Mouse (Mus musculus): ENCODE results near the gene Chd2.

The Chd2 gene

GRCm38 (mm10) chr7:73435685-73436084 lies 105.9 kb downstream of the Chd2 start:
- DNase-seq, result peak in 1 of 2 experiments; percentile 41

DNA sequence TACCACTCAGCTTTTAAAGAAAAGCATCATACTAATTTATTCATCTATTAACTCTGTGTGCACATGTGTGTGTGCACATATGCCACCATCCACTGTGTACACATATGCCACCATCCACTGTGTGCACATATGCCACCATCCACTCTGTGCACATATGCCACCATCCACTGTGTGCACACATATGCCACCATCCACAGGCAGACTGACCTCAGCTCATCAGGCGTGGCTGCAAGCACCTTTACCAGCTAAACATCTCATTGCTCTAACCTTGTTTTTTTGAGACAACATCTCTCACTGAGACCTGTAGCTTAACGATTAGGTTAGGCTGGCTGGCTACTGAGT lies 107.3 kb downstream of the Chd2 start:
- no peak for DNase-seq

DNA sequence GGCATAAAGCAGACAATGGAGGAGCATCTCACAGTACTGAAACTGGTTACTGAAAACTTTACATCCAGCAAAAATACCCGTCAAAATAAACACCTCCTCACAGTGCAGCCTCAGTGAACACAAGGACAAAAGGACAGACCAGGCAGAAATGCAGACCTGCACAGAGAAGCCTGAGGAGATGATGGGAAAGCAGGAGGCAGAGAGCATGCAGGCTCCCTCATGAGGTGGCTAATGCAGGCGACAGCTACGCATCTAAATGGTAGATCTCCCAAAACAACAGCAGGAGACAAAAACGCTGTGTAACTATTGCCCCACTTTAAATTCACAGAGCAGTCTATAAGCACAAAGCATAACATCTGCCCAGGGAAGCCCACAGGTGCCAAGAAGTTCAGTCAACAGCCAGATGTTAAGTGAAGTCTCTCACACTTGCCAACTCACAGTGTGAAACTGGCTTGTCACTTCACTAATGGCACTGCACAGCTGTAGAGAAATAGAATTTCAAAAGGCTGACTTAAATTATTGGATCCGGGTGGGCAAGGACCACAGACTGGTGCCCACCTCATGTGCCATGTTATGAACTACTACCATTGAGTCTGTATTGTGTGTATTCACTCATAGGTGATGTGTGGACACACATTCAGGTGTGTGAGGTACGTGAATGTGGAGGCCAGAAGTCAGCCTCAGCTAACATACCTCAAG lies 107.8 kb downstream of the Chd2 start:
- no peak for DNase-seq

- DNase-seq, result no peak
Observed at GRCm38 (mm10) chr7:73428525-73428924, 113.1 kb downstream of the Chd2 start.

DNA sequence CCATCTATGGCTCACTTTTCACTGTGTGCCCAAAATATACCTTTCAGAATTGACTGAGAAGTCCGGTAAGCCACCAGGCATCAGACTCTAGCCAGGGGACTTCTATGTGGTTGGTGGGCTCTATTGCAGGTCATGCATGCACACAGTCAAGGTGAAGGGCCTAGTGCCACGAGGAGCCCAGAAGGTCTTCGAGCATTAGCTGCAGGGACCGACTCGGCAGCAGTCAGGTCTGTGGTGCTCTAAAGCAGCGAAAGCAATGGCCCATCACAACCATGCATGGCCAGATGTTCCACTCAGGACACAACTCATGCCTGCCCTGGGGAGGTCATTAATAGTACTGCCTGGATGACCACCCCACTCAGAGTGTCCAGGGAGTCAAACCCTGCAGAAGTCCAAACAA lies 113.8 kb downstream of the Chd2 start:
- DNase-seq, result no peak

GRCm38 (mm10) chr7:73426752-73427386 lies 114.8 kb downstream of the Chd2 start:
- DNase-seq, result no peak

GRCm38 (mm10) chr7:73426235-73426634 lies 115.4 kb downstream of the Chd2 start:
- DNase-seq, result peak in 1 of 2 experiments; percentile 18

GRCm38 (mm10) chr7:73425451-73425850 lies 116.2 kb downstream of the Chd2 start:
- peak in 1 of 2 experiments; percentile 27 for DNase-seq

DNA sequence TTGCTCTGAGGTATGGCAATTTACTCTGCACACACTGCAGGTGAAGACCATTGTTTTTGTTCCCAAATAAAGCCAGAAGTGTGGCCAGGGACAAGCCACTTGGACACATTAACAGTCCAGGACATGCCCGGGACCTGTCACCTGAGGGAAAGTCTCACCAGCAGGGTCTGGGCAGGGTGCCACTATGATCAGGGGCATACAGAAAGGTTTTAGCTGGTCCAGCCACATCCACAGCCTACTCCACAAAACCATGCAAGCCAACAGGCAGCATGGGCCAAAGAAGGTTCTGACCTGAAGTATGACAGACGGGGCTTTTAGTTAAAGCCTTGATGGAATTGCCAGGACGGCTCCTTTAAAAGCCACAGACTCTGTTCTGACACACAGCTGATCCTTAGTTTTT lies 116.9 kb downstream of the Chd2 start:
- peak; percentile 46 to 47 for DNase-seq

- DNase-seq, result peak in 1 of 2 experiments; percentile 31
Observed at GRCm38 (mm10) chr7:73424243-73424642, 117.4 kb downstream of the Chd2 start.

GRCm38 (mm10) chr7:73423236-73423635 lies 118.4 kb downstream of the Chd2 start:
- DNase-seq, result peak; percentile 35 to 55

DNA sequence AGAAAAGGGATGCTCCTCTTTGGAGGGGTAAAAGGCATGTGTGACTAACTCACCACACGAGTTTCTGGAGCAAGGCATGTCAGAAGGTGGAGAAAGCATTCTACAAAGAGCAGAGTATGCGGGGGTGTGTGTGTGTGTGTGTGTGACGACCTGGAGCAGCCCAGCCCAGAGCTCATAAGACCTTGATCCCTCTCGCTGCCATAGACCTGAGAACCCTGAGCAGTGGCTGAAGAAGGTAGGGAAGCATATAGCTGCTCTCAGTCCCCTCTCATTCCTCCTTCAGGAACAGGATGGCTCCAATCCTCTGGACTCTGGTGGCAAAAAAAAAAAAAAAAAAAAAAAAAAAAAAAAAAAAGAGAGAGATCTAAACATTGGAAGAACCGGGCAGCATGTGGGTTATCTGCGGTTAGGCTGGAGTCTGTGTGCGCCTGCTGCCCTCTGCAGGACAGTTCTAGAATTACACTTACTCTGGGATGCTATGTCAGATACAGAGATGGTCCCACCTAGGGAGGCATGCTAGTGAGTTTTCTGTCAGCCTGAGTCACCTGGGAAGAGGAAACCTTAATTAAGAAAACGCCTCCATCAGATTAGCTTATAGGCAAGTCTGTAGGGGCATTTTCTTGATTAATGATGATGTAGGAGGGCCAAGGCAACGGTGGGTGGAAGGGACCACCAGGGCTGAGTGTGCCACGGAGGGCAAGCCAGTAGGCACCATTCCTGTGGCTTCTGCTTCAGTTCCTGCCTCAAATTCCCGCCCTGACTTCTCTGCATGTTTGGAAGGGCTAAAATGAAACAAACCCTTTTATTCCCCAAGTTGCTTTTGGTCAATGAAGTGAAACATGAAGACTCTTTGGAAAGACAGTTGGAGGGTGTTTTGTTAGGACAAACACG lies 119.2 kb downstream of the Chd2 start:
- peak; percentile 74 to 85 for DNase-seq

DNA sequence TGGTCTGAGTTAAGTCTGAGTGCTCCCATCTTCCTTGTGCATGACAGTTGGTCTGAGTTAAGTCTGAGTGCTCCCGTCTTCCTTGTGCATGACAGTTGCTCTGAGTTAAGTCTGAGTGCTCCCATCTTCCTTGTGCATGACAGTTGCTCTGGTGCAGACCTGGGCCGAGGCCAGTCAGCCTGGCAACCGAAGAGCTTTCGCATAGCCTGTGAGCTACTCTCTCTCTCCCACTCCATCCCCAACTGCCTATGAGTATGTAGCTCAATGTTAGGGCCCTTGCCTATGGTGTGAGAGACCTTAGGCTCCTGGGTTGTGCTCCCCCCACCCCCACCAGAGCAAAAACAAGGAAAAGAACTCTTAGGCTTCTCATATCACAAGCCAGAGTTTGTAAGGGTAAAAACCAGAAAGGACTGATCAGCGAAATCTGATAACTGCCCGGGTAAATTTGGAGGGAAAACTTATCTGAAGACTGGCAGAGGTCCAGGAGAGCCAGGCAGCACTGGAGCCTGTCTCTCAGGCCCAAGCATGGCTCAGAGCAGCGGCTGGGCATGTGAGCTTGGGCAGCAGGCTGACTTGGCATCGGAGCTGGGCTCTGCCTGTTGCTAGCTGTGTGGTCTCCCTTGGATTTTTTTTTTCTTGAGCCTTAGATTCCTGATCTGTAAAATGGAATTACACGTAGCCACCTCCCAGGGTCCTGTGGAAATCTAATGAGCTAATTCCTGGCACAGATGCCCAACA lies 120.2 kb downstream of the Chd2 start:
- peak in 1 of 2 experiments; percentile 30 for DNase-seq

- DNase-seq, result peak in 1 of 2 experiments; percentile 17
Observed at GRCm38 (mm10) chr7:73420827-73421226, 120.8 kb downstream of the Chd2 start.

DNA sequence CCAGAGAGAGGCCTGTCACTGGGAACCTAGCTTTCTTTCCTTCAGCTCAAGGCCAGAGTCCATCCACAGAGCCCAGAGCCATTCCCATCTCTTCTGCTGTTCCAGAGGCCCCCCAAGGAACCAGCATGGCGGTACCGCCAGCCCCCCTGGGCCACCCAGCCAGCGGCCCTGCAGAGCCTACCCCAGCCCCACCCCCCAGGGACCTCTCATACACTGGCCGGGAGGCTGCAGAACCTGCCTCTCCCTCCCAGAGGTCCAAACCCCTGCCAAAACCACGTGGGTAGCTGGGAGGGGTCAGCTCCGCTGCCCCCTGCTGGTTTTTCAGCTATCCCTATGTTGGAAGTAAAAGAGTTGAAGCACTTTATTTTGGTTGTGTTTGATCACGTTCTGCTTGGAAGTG lies 122.3 kb downstream of the Chd2 start:
- DNase-seq, result peak in 1 of 2 experiments; percentile 38

GRCm38 (mm10) chr7:73414192-73414591 lies 127.4 kb downstream of the Chd2 start:
- no peak for DNase-seq

- DNase-seq, result peak in 1 of 2 experiments; percentile 29
Observed at GRCm38 (mm10) chr7:73412419-73412818, 129.2 kb downstream of the Chd2 start.

- DNase-seq, result no peak
Observed at GRCm38 (mm10) chr7:73411986-73412385, 129.6 kb downstream of the Chd2 start.

- peak in 1 of 2 experiments; percentile 26 for DNase-seq
Observed at GRCm38 (mm10) chr7:73411523-73411922, 130.1 kb downstream of the Chd2 start.

DNA sequence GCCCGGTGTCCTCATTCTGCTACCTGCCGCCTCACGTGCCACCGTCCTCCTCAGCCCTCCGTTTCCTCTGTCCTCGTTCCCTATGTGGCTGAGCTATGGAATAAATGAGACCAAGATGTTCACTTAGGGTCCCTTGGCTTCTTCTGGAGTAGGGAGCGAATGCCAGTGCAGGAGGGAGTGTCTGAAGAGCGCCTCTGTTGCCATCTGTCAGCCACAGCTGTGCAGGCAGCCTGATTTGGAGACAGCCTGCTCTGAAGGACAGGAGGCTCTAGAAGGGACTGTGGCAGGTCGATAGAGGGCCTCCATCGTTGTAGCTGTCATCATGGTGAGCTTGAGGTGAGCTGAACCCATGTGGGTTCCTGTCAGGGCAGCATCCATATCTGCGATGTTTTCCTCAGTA lies 136.1 kb downstream of the Chd2 start:
- DNase-seq, result no peak

DNA sequence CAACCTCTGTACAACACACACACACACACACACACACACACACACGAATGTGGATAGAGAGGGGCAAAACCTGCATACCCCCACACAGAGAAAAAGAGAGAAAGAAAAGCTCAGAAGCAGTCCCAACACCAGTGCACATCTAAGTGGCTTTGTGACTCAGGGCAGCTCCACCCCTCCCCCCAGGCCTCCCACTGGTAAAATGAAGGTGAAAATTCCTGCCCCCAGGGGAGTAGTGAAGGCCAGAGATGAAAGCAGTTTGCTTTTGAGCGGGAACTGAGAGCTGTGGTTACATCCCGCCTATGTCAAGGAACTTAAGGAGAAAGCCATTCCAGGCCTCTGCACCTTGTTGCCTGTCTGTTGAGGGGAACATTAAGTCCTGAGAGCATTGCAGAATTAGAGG lies 138.1 kb downstream of the Chd2 start:
- peak in 1 of 2 experiments; percentile 21 for DNase-seq

GRCm38 (mm10) chr7:73402671-73403070 lies 139.0 kb downstream of the Chd2 start:
- DNase-seq, result peak in 1 of 2 experiments; percentile 21

DNA sequence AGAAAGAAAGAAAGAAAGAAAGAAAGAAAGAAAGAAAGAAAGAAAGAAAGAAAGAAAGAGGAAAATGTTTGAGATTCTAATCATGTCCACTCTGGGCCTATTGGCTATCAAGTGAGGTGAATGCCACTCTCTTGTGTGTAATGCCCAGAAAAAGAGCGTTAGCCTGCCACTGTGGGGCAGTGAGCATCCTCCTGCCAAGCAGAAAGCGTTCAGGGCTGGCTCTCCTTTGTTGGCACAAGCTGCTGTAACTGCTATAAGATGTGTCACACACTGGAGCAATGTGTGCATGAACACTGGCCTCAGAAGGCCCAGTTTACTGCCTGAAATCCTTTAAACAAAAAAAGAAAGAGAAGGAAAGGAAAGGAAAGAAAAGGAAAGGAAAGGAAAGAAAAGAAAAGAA lies 139.5 kb downstream of the Chd2 start:
- DNase-seq, result peak in 1 of 2 experiments; percentile 6
